Mouse (Mus musculus) CH12.LX (cell line): ENCODE data around the gene Grm2. TPM values are rescaled to one million over a fixed set of nuclear protein-coding genes. Genes with fewer than 3 reads are reported as not detected.

Experiments
- DNase-seq: peaks from one replicate; pipeline ENCODE4 v3.0.0-alpha.2; 2013; ENCODE audit errors: extremely low read depth
- H3K27ac ChIP-seq: 2 replicates; pipeline ENCODE4 v1.5.1; 2012; ENCODE audit warnings: low read depth, mild to moderate bottlenecking, control low read depth, moderate library complexity; ENCODE audit not compliant: insufficient read depth
- H3K27me3 ChIP-seq: replicated peaks from 2 replicates; pipeline ENCODE3; 2012; ENCODE audit warnings: inconsistent platforms
- H3K36me3 ChIP-seq, 2 experiments: replicated peaks in 1 of 2; 2 replicates each; pipeline versions ENCODE3 to v1.6.1; 2012; ENCODE audit warnings: inconsistent platforms in 1 of 2, low read length in 1 of 2, mild to moderate bottlenecking in 1 of 2, mixed read lengths in 1 of 2, moderate library complexity in 1 of 2; ENCODE audit not compliant: control insufficient read depth in 1 of 2, insufficient read depth in 1 of 2
- H3K4me1 ChIP-seq, 2 experiments: 2 replicates each; pipeline ENCODE4 v1.6.1; 2012; ENCODE audit warnings: inconsistent platforms in 1 of 2, moderate library complexity in 1 of 2; ENCODE audit not compliant: insufficient read depth in 2 of 2, control insufficient read depth in 1 of 2
- H3K4me2 ChIP-seq: 2 replicates; pipeline ENCODE4 v1.6.1; 2012; ENCODE audit warnings: low read depth, mild to moderate bottlenecking, control low read depth; ENCODE audit not compliant: poor library complexity, insufficient read depth, severe bottlenecking
- H3K4me3 ChIP-seq, 3 experiments: fragments of 150-350 bp in 1 of 3; sonication (generic) in 1 of 3; replicated peaks in 1 of 3; 2 replicates each; pipeline versions ENCODE3 to v1.5.1; 2011 to 2012; ENCODE audit warnings: low read depth in 2 of 3, low read length in 2 of 3, mild to moderate bottlenecking in 2 of 3, moderate library complexity in 2 of 3, control low read depth in 1 of 3, improper control_type of control experiment in 1 of 3, inconsistent platforms in 1 of 3, mixed read lengths in 1 of 3; ENCODE audit not compliant: poor library complexity in 1 of 3
- H3K79me2 ChIP-seq: replicated peaks from 2 replicates; pipeline ENCODE4 v1.6.1; 2012; ENCODE audit warnings: mild to moderate bottlenecking, moderate library complexity; ENCODE audit not compliant: control insufficient read depth, poor library complexity, insufficient read depth, severe bottlenecking; ENCODE audit errors: extremely low read depth
- H3K9ac ChIP-seq: 2 replicates; pipeline ENCODE4 v1.6.1; 2012; ENCODE audit warnings: low read depth, mild to moderate bottlenecking, control low read depth, moderate library complexity; ENCODE audit not compliant: insufficient read depth
- H3K9me3 ChIP-seq: replicated peaks from 2 replicates; pipeline ENCODE3; 2012; ENCODE audit warnings: low read length, inconsistent platforms, mixed read lengths
- BHLHE40 ChIP-seq: IDR thresholded peaks from 2 replicates; pipeline ENCODE4 v1.6.1; 2011; ENCODE audit warnings: mild to moderate bottlenecking, low read depth, low read length, improper control_type of control experiment
- CHD1 ChIP-seq: IDR thresholded peaks from 2 replicates; pipeline ENCODE4 v1.6.1; 2012; ENCODE audit warnings: low read depth, low read length, improper control_type of control experiment, inconsistent platforms
- CHD2 ChIP-seq: IDR thresholded peaks from 2 replicates; pipeline ENCODE4 v1.6.1; 2011; ENCODE audit warnings: low read length, improper control_type of control experiment
- CTCF ChIP-seq, 2 experiments: IDR thresholded peaks in 1 of 2; conservative IDR thresholded peaks in 1 of 2; 2 replicates each; pipeline ENCODE4 v1.5.1; 2011 to 2012; ENCODE audit warnings: low read depth in 2 of 2, low read length in 2 of 2, improper control_type of control experiment in 1 of 2, inconsistent platforms in 1 of 2, mild to moderate bottlenecking in 1 of 2, moderate library complexity in 1 of 2
- E2F4 ChIP-seq: IDR thresholded peaks from 2 replicates; pipeline ENCODE4 v1.6.1; 2011; ENCODE audit warnings: low read depth, low read length, improper control_type of control experiment; ENCODE audit not compliant: insufficient replicate concordance
- ELF1 ChIP-seq: IDR thresholded peaks from 2 replicates; pipeline ENCODE4 v1.6.1; 2014; ENCODE audit warnings: low read depth, mild to moderate bottlenecking, inconsistent platforms, low read length, improper control_type of control experiment
- EP300 ChIP-seq: IDR thresholded peaks from 2 replicates; pipeline ENCODE4 v1.6.1; 2011; ENCODE audit warnings: low read length, improper control_type of control experiment
- ETS1 ChIP-seq: conservative IDR thresholded peaks from 2 replicates; pipeline ENCODE4 v1.6.1; 2012; ENCODE audit warnings: low read depth, mild to moderate bottlenecking, inconsistent platforms, low read length, improper control_type of control experiment, moderate library complexity
- GABPA ChIP-seq: IDR thresholded peaks from 2 replicates; pipeline ENCODE4 v1.6.1; 2012; ENCODE audit warnings: low read depth, low read length, improper control_type of control experiment, inconsistent platforms; ENCODE audit not compliant: insufficient replicate concordance
- IRF4 ChIP-seq: IDR thresholded peaks from 2 replicates; pipeline ENCODE4 v1.6.1; 2014; ENCODE audit warnings: low read depth, mild to moderate bottlenecking, inconsistent platforms, low read length, improper control_type of control experiment
- JUND ChIP-seq: conservative IDR thresholded peaks from 2 replicates; pipeline ENCODE4 v1.6.1; 2011; ENCODE audit warnings: low read depth, low read length, improper control_type of control experiment
- MAFK ChIP-seq: IDR thresholded peaks from 2 replicates; pipeline ENCODE4 v1.6.1; 2011; ENCODE audit warnings: low read length, improper control_type of control experiment; ENCODE audit not compliant: insufficient replicate concordance
- MAZ ChIP-seq: IDR thresholded peaks from 2 replicates; pipeline ENCODE4 v1.6.1; 2012; ENCODE audit warnings: low read depth, mild to moderate bottlenecking, inconsistent platforms, low read length, improper control_type of control experiment, moderate library complexity
- MEF2A ChIP-seq: IDR thresholded peaks from 2 replicates; pipeline ENCODE4 v1.6.1; 2014; ENCODE audit warnings: low read depth, mild to moderate bottlenecking, inconsistent platforms, low read length, improper control_type of control experiment, borderline replicate concordance
- PAX5 ChIP-seq: IDR thresholded peaks from 2 replicates; pipeline ENCODE4 v1.6.1; 2012; ENCODE audit warnings: low read length, inconsistent platforms, mixed read lengths
- RAD21 ChIP-seq: IDR thresholded peaks from 2 replicates; pipeline ENCODE4 v1.6.1; 2011; ENCODE audit warnings: low read depth, mild to moderate bottlenecking, low read length, improper control_type of control experiment, moderate library complexity
- RCOR1 ChIP-seq: conservative IDR thresholded peaks from 2 replicates; pipeline ENCODE4 v1.6.1; 2012; ENCODE audit warnings: low read depth, mild to moderate bottlenecking, inconsistent platforms, low read length, improper control_type of control experiment
- SMC3 ChIP-seq: IDR thresholded peaks from 2 replicates; pipeline ENCODE4 v1.6.1; 2011; ENCODE audit warnings: low read depth, low read length, improper control_type of control experiment
- TBP ChIP-seq: conservative IDR thresholded peaks from 2 replicates; pipeline ENCODE4 v1.6.1; 2011; ENCODE audit warnings: low read depth, low read length, improper control_type of control experiment
- TCF12 ChIP-seq: IDR thresholded peaks from 2 replicates; pipeline ENCODE4 v1.6.1; 2014; ENCODE audit warnings: low read depth, mild to moderate bottlenecking, inconsistent platforms, low read length, improper control_type of control experiment
- ZC3H11A ChIP-seq: IDR thresholded peaks from 2 replicates; pipeline ENCODE4 v1.6.1; 2012; ENCODE audit warnings: low read depth, mild to moderate bottlenecking, inconsistent platforms, low read length, improper control_type of control experiment
- ZKSCAN1 ChIP-seq: IDR thresholded peaks from 2 replicates; pipeline ENCODE4 v1.6.1; 2012; ENCODE audit warnings: low read depth, inconsistent platforms, low read length, improper control_type of control experiment, borderline replicate concordance
- ZMIZ1 ChIP-seq: IDR thresholded peaks from 2 replicates; pipeline ENCODE4 v1.6.1; 2012; ENCODE audit warnings: low read depth, mild to moderate bottlenecking, inconsistent platforms, low read length, improper control_type of control experiment
- ZNF384 ChIP-seq: IDR thresholded peaks from 2 replicates; pipeline ENCODE4 v1.6.1; 2012; ENCODE audit warnings: low read depth, low read length, improper control_type of control experiment, inconsistent platforms
- dilution Hi-C: fragments of 300-500 bp; cut with MboI; formaldehyde crosslinking; loops from 2 replicates; pipeline ENCODE4 v1.14.3; 2020; ENCODE audit warnings: low sequenced_read_pairs; ENCODE audit not compliant: extremely low pct_unique_long_range_greater_than_20kb, extremely low pct_ligation_motif_present
- in situ Hi-C: fragments of 300-500 bp; cut with MboI; formaldehyde crosslinking; loops from 3 replicates; pipeline ENCODE4 v1.14.3; 2019; ENCODE audit warnings: low sequenced_read_pairs, low pct_ligation_motif_present, low pct_unique_long_range_greater_than_20kb, mixed read lengths
- polyA plus RNA-seq: library from polyadenylated mRNA; unstranded; fragments of >175 nt; gene quantifications from 2 replicates; pipeline ENCODE4 v1.2.1, GENCODE M21; 2012; ENCODE audit warnings: low read depth; ENCODE audit not compliant: insufficient read length
- total RNA-seq, 2 experiments: library from RNA; depleted of rRNA; stranded (reverse); fragments of 300-350 nt in 1 of 2; fragments of >200 nt in 1 of 2; gene quantifications; 2 replicates each; pipeline ENCODE4 v1.2.3; 2012 to 2014

Grm2 gene
- total and polyA plus RNA-seq, 3 experiments = not detected

DNA sequence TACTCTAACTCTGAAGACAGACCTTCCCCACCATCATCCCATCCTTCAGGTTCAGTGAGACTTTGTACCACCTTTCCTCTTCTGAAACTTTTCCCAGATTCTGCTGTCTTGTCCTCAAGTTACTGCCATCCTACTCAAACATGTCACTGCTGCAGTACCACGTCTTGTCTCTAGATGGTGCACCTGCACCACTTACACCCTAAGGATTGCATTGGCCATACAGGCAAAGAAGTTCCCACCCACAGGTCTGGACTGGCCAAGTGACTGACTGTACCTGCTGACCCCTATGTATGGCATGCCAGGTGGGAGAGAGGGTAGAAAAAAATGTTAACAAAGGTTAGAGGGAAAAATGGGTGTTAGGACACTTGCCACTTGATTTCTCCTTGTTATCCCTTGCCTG lies 19.6 kb upstream of the Grm2 start:
- Histone ChIP-seq H3K79me2 (no peaks in the 10 kb centered on the region), H3K9ac (no peak overlapping the region), H3K4me1 (peaks cover 0 to 27% of the 10 kb centered on the region in 2 experiments; a peak in 1 of 4 replicates), H3K9me3 (no peaks in the 10 kb centered on the region), H3K36me3 (peaks cover 31 to 91% of the 10 kb centered on the region in 2 experiments), H3K27me3 (no peaks in the 10 kb centered on the region), H3K4me3 (no peak overlapping the region), H3K4me2 (no peak overlapping the region), H3K27ac (no peak overlapping the region)
- dilution Hi-C loops = loop anchor here (25.0 kb wide), 1 partner anchor 112 kb away; the partner anchor contains the start of gene Rad54l2
- in situ Hi-C loops = no loop called here
- peak; percentile 92 to 99 for TF ChIP-seq CTCF (conservative IDR thresholded peaks at IDR 0.05 in 1 of 2, IDR thresholded peaks at IDR 0.05 in 1 of 2; ENCODE audit: low read depth in 2 of 2, low read length in 2 of 2)
- peak; percentile 78 for TF ChIP-seq SMC3
- TF ChIP-seq RAD21 = peak; percentile 97
- no peak for TF ChIP-seq ZMIZ1
- DNase-seq = peak; percentile 72

DNA sequence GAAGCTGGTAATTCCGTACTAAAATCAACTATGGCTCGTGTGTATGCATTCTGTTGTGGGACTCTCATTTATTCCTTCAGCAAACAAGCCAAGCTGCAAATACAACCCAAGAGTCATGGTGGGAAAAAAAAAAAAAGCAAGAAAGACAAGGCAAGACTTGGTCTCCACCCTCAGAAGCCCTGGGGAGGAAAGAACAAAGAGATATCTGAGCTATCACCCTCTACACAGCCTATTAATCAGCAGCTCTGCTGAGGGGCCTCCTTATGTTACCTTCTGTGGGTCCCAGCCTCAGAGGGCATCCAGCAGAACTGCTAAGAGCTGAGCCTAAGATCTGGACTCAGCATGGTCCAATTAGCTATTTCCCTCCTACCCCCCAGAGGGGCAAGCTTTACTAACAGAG lies 18.0 kb upstream of the Grm2 start:
- in situ Hi-C loops = loop anchor here (5.0 to 25.0 kb wide), 2 partner anchors 218 to 613 kb away; partner anchors contain the start of genes Cish, Manf and Mapkapk3
- Histone ChIP-seq H3K79me2 (no peaks in the 10 kb centered on the region), H3K9ac (no peak overlapping the region)

DNA sequence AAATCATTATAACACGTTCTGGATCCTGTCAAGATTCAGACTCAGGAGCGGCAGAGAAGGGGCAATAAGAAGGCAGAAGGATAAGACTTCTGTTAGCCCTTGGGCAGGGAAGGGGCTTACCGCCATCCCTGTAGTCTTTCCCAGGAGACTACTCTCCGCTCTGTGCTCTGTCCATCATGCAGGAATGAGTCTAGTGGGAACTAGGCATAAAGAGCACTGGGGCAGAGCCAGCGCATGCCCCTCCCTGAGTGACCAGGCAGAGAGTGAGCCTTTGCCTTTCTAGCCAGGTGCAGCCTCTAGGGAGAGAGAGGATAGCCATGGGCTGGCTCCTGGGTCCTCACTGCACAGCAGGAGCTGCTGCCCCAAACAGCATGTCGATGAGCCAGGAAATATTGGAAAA lies 9.0 kb upstream of the Grm2 start:
- TF ChIP-seq EP300 (no peak), RAD21 (no peak), TCF12 (no peak), SMC3 (no peak), RCOR1 (no peak), IRF4 (no peak), TBP (no peak), CHD1 (no peak), PAX5 (no peak), JUND (no peak), ZKSCAN1 (no peak), BHLHE40 (no peak), MAFK (no peak), E2F4 (no peak), MEF2A (no peak), GABPA (no peak), ZC3H11A (no peak), CHD2 (no peak)
- Histone ChIP-seq H3K36me3 (peaks cover 34 to 97% of the 10 kb centered on the region in 2 experiments), H3K27ac (no peak overlapping the region), H3K9ac (no peak overlapping the region), H3K27me3 (no peaks in the 10 kb centered on the region), H3K4me1 (no peaks in the 10 kb centered on the region), H3K4me2 (no peak overlapping the region), H3K9me3 (no peaks in the 10 kb centered on the region), H3K79me2 (no peaks in the 10 kb centered on the region), H3K4me3 (no peak overlapping the region)
- dilution Hi-C loops = no loop called here
- in situ Hi-C loops = loop anchor here (25.0 kb wide), 1 partner anchor 622 kb away; the partner anchor contains the start of genes Cish and Mapkapk3
- DNase-seq = no peak

More for the DNA sequence above, 18.0 kb upstream of the Grm2 start:
- TF ChIP-seq ETS1 = no peak
- no peak for TF ChIP-seq ZNF384
- no peak for TF ChIP-seq ELF1
- no peak for TF ChIP-seq MAZ
- dilution Hi-C loops = no loop called here
- no peak overlapping the region for H3K27ac ChIP-seq
- H3K4me3 ChIP-seq = no peak overlapping the region
- H3K27me3 ChIP-seq = no peaks in the 10 kb centered on the region
- no peak overlapping the region for H3K4me2 ChIP-seq
- H3K4me1 ChIP-seq = peaks cover 0 to 25% of the 10 kb centered on the region in 2 experiments; a peak in 1 of 4 replicates
- H3K9me3 ChIP-seq = no peaks in the 10 kb centered on the region
- DNase-seq = no peak
- H3K36me3 ChIP-seq = peaks cover 18 to 91% of the 10 kb centered on the region in 2 experiments
